Mouse (Mus musculus) lung, postnatal 10 days (tissue): ENCODE results near the gene Ap1g1.
"Not testable (repeated sequence)": the region's sequence is repeated elsewhere in the genome, so short reads cannot be mapped to it uniquely, and the experiment has no call there.

Experiments
- DNase-seq: peaks from one replicate; pipeline ENCODE4 v3.0.0; 2021

Ap1g1 gene

GRCm38 (mm10) chr8:109778280-109778977, at the start of gene Ap1g1:
Gene Ap1g1, plus strand, starts transcription at chr8:109778554.
- peak; percentile 98 for DNase-seq

GRCm38 (mm10) chr8:109731012-109731411, 47.3 kb upstream of the Ap1g1 start:
- DNase-seq, result no peak

- DNase-seq, result no peak
Measured at GRCm38 (mm10) chr8:109734018-109734417, 44.3 kb upstream of the Ap1g1 start.

GRCm38 (mm10) chr8:109736819-109737218, 41.5 kb upstream of the Ap1g1 start:
- no peak for DNase-seq

- DNase-seq, result peak; percentile 92
Measured at GRCm38 (mm10) chr8:109737237-109738048, 40.9 kb upstream of the Ap1g1 start, which contains the start of gene Atxn1l. Gene Atxn1l, minus strand, starts transcription at chr8:109737739.

- DNase-seq, result no peak
Measured at GRCm38 (mm10) chr8:109738049-109738380, 40.3 kb upstream of the Ap1g1 start.

GRCm38 (mm10) chr8:109747468-109748199, 30.7 kb upstream of the Ap1g1 start:
- no peak for DNase-seq

GRCm38 (mm10) chr8:109750274-109750673, 28.1 kb upstream of the Ap1g1 start:
- DNase-seq, result no peak

GRCm38 (mm10) chr8:109750699-109751098, 27.7 kb upstream of the Ap1g1 start:
- peak; percentile 55 for DNase-seq

GRCm38 (mm10) chr8:109751731-109752485, 26.4 kb upstream of the Ap1g1 start:
- DNase-seq, result no peak

GRCm38 (mm10) chr8:109754696-109755095, 23.7 kb upstream of the Ap1g1 start:
- DNase-seq, result no peak

GRCm38 (mm10) chr8:109755554-109755953, 22.8 kb upstream of the Ap1g1 start:
- not testable (repeated sequence) for DNase-seq

- DNase-seq, result no peak
Measured at GRCm38 (mm10) chr8:109756849-109757248, 21.5 kb upstream of the Ap1g1 start.

- DNase-seq, result no peak
Measured at GRCm38 (mm10) chr8:109759426-109759825, 18.9 kb upstream of the Ap1g1 start.

- DNase-seq, result peak; percentile 19
Measured at GRCm38 (mm10) chr8:109760221-109760620, 18.1 kb upstream of the Ap1g1 start.

GRCm38 (mm10) chr8:109764031-109764430, 14.3 kb upstream of the Ap1g1 start:
- no peak for DNase-seq

- DNase-seq, result no peak
Measured at GRCm38 (mm10) chr8:109766081-109766480, 12.3 kb upstream of the Ap1g1 start.

- DNase-seq, result no peak
Measured at GRCm38 (mm10) chr8:109773154-109773553, 5.2 kb upstream of the Ap1g1 start.

- DNase-seq, result no peak
Measured at GRCm38 (mm10) chr8:109777851-109778250, 503 bp upstream of the Ap1g1 start.

GRCm38 (mm10) chr8:109778993-109779421, 653 bp downstream of the Ap1g1 start:
- no peak for DNase-seq

GRCm38 (mm10) chr8:109779431-109780228, 1.3 kb downstream of the Ap1g1 start:
- peak; percentile 7 for DNase-seq

- DNase-seq, result no peak
Measured at GRCm38 (mm10) chr8:109780548-109780947, 2.2 kb downstream of the Ap1g1 start.
